Mouse (Mus musculus) forebrain, postnatal 0 days (tissue): ENCODE data around the gene Klk1b4. TPM values are rescaled to one million over a fixed set of nuclear protein-coding genes. Genes with fewer than 3 reads are reported as not detected.

Experiments used
- ATAC-seq: fragments of 200-750 bp; cut with Nextera tagmentation; 2 replicates; pipeline ENCODE4 v1.8.0; 2017; ENCODE audit warnings: mild to moderate bottlenecking, moderate library complexity
- DNase-seq: peaks from one replicate; pipeline ENCODE4 v3.0.0-alpha.2; 2015
- H3K27ac ChIP-seq: fragments of 300-500 bp; sonication (generic); 2 replicates; pipeline ENCODE4 v1.5.1; 2014; ENCODE audit warnings: low read depth, mild to moderate bottlenecking, antibody characterized with exemption, low read length, moderate library complexity, mixed read lengths
- H3K27me3 ChIP-seq: fragments of 300-500 bp; sonication (generic); 2 replicates; pipeline ENCODE4 v1.6.1; 2014; ENCODE audit warnings: mild to moderate bottlenecking, low read length, mixed read lengths; ENCODE audit not compliant: insufficient read depth
- H3K36me3 ChIP-seq: fragments of 300-500 bp; sonication (generic); 2 replicates; pipeline ENCODE4 v1.6.1; 2014; ENCODE audit warnings: mild to moderate bottlenecking, moderate library complexity; ENCODE audit not compliant: insufficient read depth
- H3K4me1 ChIP-seq: fragments of 300-500 bp; sonication (generic); 2 replicates; pipeline ENCODE4 v1.6.1; 2014; ENCODE audit warnings: antibody characterized with exemption; ENCODE audit not compliant: insufficient read depth
- H3K4me2 ChIP-seq: fragments of 300-500 bp; sonication (generic); 2 replicates; pipeline ENCODE4 v1.6.1; 2014; ENCODE audit warnings: low read depth, mild to moderate bottlenecking, moderate library complexity
- H3K4me3 ChIP-seq: fragments of 300-500 bp; sonication (generic); 2 replicates; pipeline ENCODE4 v1.5.1; 2014; ENCODE audit warnings: low read depth, low read length, mixed read lengths
- H3K9ac ChIP-seq: fragments of 300-500 bp; sonication (generic); 2 replicates; pipeline ENCODE4 v1.6.1; 2014; ENCODE audit warnings: mild to moderate bottlenecking
- H3K9me3 ChIP-seq: fragments of 300-500 bp; sonication (generic); 2 replicates; pipeline ENCODE4 v1.6.1; 2016; ENCODE audit warnings: low read length
- CTCF ChIP-seq: sonication (generic); IDR thresholded peaks from 2 replicates; pipeline ENCODE4 v1.5.1; 2016; ENCODE audit warnings: antibody characterized with exemption, control low read depth, low read depth
- WGBS: fragments of 180-500 bp; shearing (Covaris S2); extraction: QIAGEN DNeasy Blood & Tissue Kit; methylation state at CpG from one replicate; pipeline ENCODE4 v1.1.7; 2014; 5-methylcytosine and 5-hydroxymethylcytosine counted together
- polyA plus RNA-seq: library from polyadenylated mRNA; unstranded; fragments of >200 nt; fragmentation: Nextera tagmentation; extraction: Ambion mirVana; gene quantifications from 2 replicates; pipeline ENCODE4 v1.2.1, GENCODE M21; 2015
- total RNA-seq: library from RNA; depleted of rRNA; stranded (reverse); fragments of >200 nt; gene quantifications from 2 replicates; pipeline ENCODE4 v1.2.3, GENCODE M21; 2014; rRNA removed

Gene Klk1b4
- total and polyA plus RNA-seq, 2 experiments from 2014 or later = not detected

DNA sequence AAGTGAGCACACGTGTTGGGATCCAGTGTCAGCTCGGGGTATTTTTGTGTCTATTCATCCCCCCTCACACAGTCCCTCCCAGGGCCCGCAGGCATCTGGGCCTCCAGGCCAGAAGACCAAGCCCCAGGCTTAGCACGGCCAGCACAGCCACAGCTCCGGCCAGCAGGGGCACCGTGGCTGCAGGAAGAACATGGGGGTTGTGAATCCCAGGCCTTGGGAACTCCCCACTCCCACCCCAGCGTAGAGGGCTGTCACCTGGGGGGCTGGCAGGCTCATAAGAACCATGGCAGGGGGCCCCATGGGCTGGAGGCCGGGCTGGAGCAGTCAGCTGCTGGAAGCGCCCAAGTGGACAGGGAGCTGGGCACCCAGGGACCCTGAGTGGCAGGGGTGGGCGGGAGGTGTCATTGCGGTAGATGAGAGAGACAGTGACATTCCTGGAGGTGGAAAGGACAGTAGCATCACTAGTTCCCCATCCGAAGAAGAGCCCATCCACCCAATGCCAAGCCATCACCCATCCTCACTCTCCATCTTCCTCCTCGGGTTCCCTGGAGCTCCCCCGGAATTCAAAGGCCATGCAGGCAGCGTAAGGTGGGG lies 45.9 kb downstream of the Klk1b4 start:
- H3K27ac ChIP-seq = no peak overlapping the region
- no peaks in the 10 kb centered on the region for H3K9me3 ChIP-seq
- peak; percentile 11; the same call in 1 of the 2 replicates for ATAC-seq
- no peak for TF ChIP-seq CTCF
- H3K27me3 ChIP-seq = no peaks in the 10 kb centered on the region
- 57% methylated on average over 15 of the region's 15 CpGs for WGBS
- H3K4me2 ChIP-seq = no peak overlapping the region
- DNase-seq = no peak
- peaks cover 2% of the 10 kb centered on the region for H3K4me1 ChIP-seq
- H3K9ac ChIP-seq = no peak overlapping the region
- H3K36me3 ChIP-seq = peaks cover 51% of the 10 kb centered on the region
- no peak overlapping the region for H3K4me3 ChIP-seq

DNA sequence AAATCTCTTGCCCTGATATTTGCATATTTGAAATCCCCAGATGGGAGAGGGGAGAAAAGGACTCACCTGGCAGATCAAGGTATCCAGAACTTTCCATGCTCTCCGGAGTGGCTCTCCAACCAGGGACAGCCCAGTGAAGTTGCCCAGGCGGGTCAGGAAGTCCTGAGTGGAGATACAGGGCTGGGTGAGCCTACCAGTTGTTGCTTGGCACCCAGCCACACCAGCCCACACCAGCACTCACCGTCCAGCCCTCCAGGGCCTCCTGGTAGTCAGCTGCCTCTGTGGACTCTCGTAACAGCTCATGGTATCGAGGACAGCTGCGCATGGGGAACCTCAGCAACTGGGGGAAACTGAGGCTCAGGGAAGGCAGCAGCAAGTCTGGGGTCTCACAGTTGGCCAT lies 47.7 kb downstream of the Klk1b4 start:
- 77% methylated on average over 6 of the region's 6 CpGs for WGBS
- Histone ChIP-seq H3K4me1 (no peaks in the 10 kb centered on the region), H3K4me2 (no peak overlapping the region), H3K36me3 (peaks cover 34% of the 10 kb centered on the region), H3K9ac (no peak overlapping the region), H3K27ac (no peak overlapping the region), H3K4me3 (no peak overlapping the region), H3K27me3 (no peaks in the 10 kb centered on the region), H3K9me3 (no peaks in the 10 kb centered on the region)
- ATAC-seq (no peak), DNase-seq (no peak)
- no peak for TF ChIP-seq CTCF

DNA sequence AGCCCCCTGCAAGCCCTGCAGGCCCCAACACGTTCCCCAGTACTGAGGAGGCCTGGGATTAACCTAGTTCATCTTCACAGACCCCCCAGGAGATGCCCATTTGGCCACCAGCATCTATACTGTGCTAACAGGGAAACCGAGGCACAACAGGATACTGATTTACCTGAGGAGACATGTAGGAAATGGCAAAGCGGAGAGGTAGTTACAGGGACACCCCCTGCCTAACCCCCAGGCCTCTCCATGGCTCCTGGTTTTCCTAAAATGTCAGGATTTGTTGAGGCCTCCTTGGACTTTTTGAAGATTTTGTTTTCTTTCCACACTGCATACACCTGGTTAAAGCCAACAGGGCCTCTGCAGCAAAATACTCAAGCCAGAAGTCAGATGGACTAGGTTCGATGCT lies 50.0 kb downstream of the Klk1b4 start, which contains the start of gene Acp4:
TSS of gene Acp4 (minus strand) at position 101 of the 400 bp plus-strand sequence.
- Histone ChIP-seq H3K9ac (no peak within 1 kb of the TSS), H3K27ac (no peak within 1 kb of the TSS), H3K4me1 (no peaks in the 10 kb centered on the region), H3K4me2 (no peak within 1 kb of the TSS), H3K4me3 (no peak within 1 kb of the TSS), H3K9me3 (no peaks in the 10 kb centered on the region), H3K36me3 (peaks cover 16% of the 10 kb centered on the region), H3K27me3 (no peaks in the 10 kb centered on the region)
- no peak for DNase-seq
- no peak for ATAC-seq
- TF ChIP-seq CTCF = no peak
- 82% methylated on average over 4 of the region's 4 CpGs for whole genome bisulfite sequencing

DNA sequence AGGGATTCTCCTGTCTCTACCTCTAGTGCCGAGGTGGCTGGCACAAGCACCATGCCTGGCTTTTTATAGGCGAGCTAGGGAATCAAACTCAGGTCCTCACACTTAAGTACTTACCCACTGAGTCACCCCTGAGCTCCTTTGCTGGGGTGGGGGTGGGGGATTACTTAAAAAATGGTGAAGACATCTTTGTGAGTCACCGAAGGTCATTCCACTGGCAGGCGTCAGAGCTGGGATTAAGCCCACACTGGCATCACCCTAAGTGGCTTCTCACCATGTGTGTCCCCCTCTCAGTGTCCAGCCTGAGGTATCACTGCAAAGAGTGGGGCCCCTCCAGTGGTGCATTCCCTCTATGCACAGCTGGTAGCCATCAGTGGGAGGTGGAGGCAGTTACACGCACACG lies 53.2 kb downstream of the Klk1b4 start:
- no peak for DNase-seq
- H3K27me3 ChIP-seq = 0 out of 2 replicates have a peak, but pooled peaks cover 3% of the 10 kb centered on the region
- 74% methylated on average over 6 of the region's 6 CpGs for WGBS
- no peak for TF ChIP-seq CTCF
- no peak overlapping the region for H3K4me2 ChIP-seq
- no peaks in the 10 kb centered on the region for H3K4me1 ChIP-seq
- no peaks in the 10 kb centered on the region for H3K36me3 ChIP-seq
- H3K4me3 ChIP-seq = no peak overlapping the region
- H3K27ac ChIP-seq = no peak overlapping the region
- ATAC-seq = no peak
- H3K9me3 ChIP-seq = no peaks in the 10 kb centered on the region
- no peak overlapping the region for H3K9ac ChIP-seq

DNA sequence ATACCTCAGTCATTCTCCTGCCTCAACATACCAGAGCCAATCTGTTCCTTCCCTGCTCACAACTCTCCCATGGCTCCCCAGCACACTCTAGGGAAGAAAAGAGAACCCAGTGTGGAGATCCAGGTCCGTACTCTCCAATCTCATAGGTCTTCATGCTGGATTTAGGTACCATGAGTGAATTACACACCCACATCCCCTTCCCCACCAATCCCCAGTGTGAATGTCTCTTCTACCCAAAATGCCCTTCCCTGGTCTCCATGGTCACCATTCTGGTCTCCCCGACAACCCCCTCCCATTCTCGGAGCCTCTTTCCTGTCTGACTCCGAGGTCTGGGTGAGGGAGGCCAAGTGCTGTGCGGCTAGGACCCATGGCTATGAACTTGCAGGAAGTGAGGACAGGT lies 53.9 kb downstream of the Klk1b4 start, which contains the start of gene Gm15517:
TSS of gene Gm15517 (plus strand) at position 301 of the 400 bp plus-strand sequence.
- Histone ChIP-seq H3K9me3 (no peaks in the 10 kb centered on the region), H3K9ac (no peak within 1 kb of the TSS), H3K4me3 (no peak within 1 kb of the TSS), H3K36me3 (no peaks in the 10 kb centered on the region), H3K4me1 (no peaks in the 10 kb centered on the region), H3K4me2 (no peak within 1 kb of the TSS), H3K27ac (no peak within 1 kb of the TSS), H3K27me3 (0 out of 2 replicates have a peak, but pooled peaks cover 3% of the 10 kb centered on the region)
- no peak for TF ChIP-seq CTCF
- DNase-seq (no peak), ATAC-seq (no peak)
- WGBS = 52% methylated on average over 5 of the region's 5 CpGs

Other genes with a start within 250 kb of the Klk1b4 start
- not detected in 2 replicates for gene Klk1b1, start 240.7 kb upstream of the Klk1b4 start, total RNA-seq
- not detected in 2 replicates for gene Klk1b1, start 240.7 kb upstream of the Klk1b4 start, polyA plus RNA-seq
- gene Klk1b9, start 231.4 kb upstream of the Klk1b4 start, total RNA-seq = not detected in 2 replicates
- gene Klk1b9, start 231.4 kb upstream of the Klk1b4 start, polyA plus RNA-seq = not detected in 2 replicates
- gene Klk1b11, start 211.6 kb upstream of the Klk1b4 start, total RNA-seq = not detected in 2 replicates
- not detected in 2 replicates for gene Klk1b11, start 211.6 kb upstream of the Klk1b4 start, polyA plus RNA-seq
- not detected in 2 replicates for gene Klk1b26, start 195.3 kb upstream of the Klk1b4 start, total RNA-seq
- not detected in 2 replicates for gene Klk1b26, start 195.3 kb upstream of the Klk1b4 start, polyA plus RNA-seq
- not detected in 2 replicates for gene Klk1b27, start 155.1 kb upstream of the Klk1b4 start, total RNA-seq
- gene Klk1b27, start 155.1 kb upstream of the Klk1b4 start, polyA plus RNA-seq = not detected in 2 replicates
- not detected in 2 replicates for gene Klk1b21, start 105.1 kb upstream of the Klk1b4 start, total RNA-seq
- not detected in 2 replicates for gene Klk1b21, start 105.1 kb upstream of the Klk1b4 start, polyA plus RNA-seq
- gene Klk1b22, start 94.8 kb upstream of the Klk1b4 start, total RNA-seq = not detected in 2 replicates
- gene Klk1b22, start 94.8 kb upstream of the Klk1b4 start, polyA plus RNA-seq = not detected in 2 replicates
- not detected in 2 replicates for gene Klk1b16, start 70.7 kb upstream of the Klk1b4 start, total RNA-seq
- gene Klk1b16, start 70.7 kb upstream of the Klk1b4 start, polyA plus RNA-seq = not detected in 2 replicates
- not detected in 2 replicates for gene Klk1b24, start 19.2 kb upstream of the Klk1b4 start, total RNA-seq
- not detected in 2 replicates for gene Klk1b24, start 19.2 kb upstream of the Klk1b4 start, polyA plus RNA-seq
- not detected in 2 replicates for gene Klk1b3, start 9.2 kb upstream of the Klk1b4 start, total RNA-seq
- not detected in 2 replicates for gene Klk1b3, start 9.2 kb upstream of the Klk1b4 start, polyA plus RNA-seq
- not detected in 2 replicates for gene Klk1b5, start 8.5 kb downstream of the Klk1b4 start, total RNA-seq
- gene Klk1b5, start 8.5 kb downstream of the Klk1b4 start, polyA plus RNA-seq = not detected in 2 replicates
- not detected in 2 replicates for gene Klk1, start 17.9 kb downstream of the Klk1b4 start, total RNA-seq
- not detected in 2 replicates for gene Klk1, start 17.9 kb downstream of the Klk1b4 start, polyA plus RNA-seq
- gene Gm36864, start 28.7 kb downstream of the Klk1b4 start, total RNA-seq = not detected in 2 replicates
- not detected in 2 replicates for gene Gm36864, start 28.7 kb downstream of the Klk1b4 start, polyA plus RNA-seq
- 0.23 and 0.29 TPM in 2 replicates for gene 1700028J19Rik, start 39.3 kb downstream of the Klk1b4 start, total RNA-seq
- 1.6 and 2.3 TPM in 2 replicates for gene 1700028J19Rik, start 39.3 kb downstream of the Klk1b4 start, polyA plus RNA-seq
- 250 and 333 TPM in 2 replicates for gene 2410002F23Rik, start 39.3 kb downstream of the Klk1b4 start, total RNA-seq
- gene 2410002F23Rik, start 39.3 kb downstream of the Klk1b4 start, polyA plus RNA-seq = 312 and 332 TPM in 2 replicates
- not detected in 2 replicates for gene Acp4, start 49.9 kb downstream of the Klk1b4 start, total RNA-seq
- gene Acp4, start 49.9 kb downstream of the Klk1b4 start, polyA plus RNA-seq = 0.12 TPM in 1 of 2 replicates, not detected in the other
- not detected in 2 replicates for gene Gm15517, start 54.0 kb downstream of the Klk1b4 start, total RNA-seq
- gene Gm15517, start 54.0 kb downstream of the Klk1b4 start, polyA plus RNA-seq = not detected in 2 replicates
- 3.8 and 4.7 TPM in 2 replicates for gene Clec11a, start 99.5 kb downstream of the Klk1b4 start, total RNA-seq
- gene Clec11a, start 99.5 kb downstream of the Klk1b4 start, polyA plus RNA-seq = 3.7 and 4.3 TPM in 2 replicates
- gene Shank1, start 102.8 kb downstream of the Klk1b4 start, total RNA-seq = 31.1 and 34.2 TPM in 2 replicates
- gene Shank1, start 102.8 kb downstream of the Klk1b4 start, polyA plus RNA-seq = 15.4 and 29.7 TPM in 2 replicates
- gene Syt3, start 176.7 kb downstream of the Klk1b4 start, total RNA-seq = 48.2 and 77.2 TPM in 2 replicates
- 43.9 and 55.0 TPM in 2 replicates for gene Syt3, start 176.7 kb downstream of the Klk1b4 start, polyA plus RNA-seq
- gene 1700008O03Rik, start 178.4 kb downstream of the Klk1b4 start, total RNA-seq = 1.3 and 7.3 TPM in 2 replicates
- 2.7 and 3.5 TPM in 2 replicates for gene 1700008O03Rik, start 178.4 kb downstream of the Klk1b4 start, polyA plus RNA-seq
- gene Lrrc4b, start 221.6 kb downstream of the Klk1b4 start, total RNA-seq = 347 and 391 TPM in 2 replicates
- 19.5 and 22.2 TPM in 2 replicates for gene Lrrc4b, start 221.6 kb downstream of the Klk1b4 start, polyA plus RNA-seq